In the genomic region with DNA sequence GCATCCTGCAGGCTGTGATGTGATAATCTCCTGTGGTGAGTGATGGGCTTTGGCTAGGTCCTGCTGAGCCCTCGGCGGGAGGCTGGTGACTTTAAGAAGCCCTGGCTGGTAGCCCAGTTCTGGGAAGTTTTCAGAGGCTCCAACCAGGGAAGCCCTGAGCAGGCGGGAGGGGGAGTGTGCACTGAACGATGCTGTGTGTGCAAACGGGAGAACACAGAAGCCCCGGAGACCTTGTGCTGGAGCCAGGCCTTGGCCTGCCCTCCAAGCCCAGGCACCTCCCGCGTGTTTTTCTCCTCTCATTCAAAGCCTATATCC, we compare ENCODE assay signal across 8 mouse cellular contexts. TPM values are rescaled to one million over a fixed set of nuclear protein-coding genes. Genes with fewer than 3 reads are reported as not detected.
A peak's percentile ranks its signal among the peaks of the same experiment; 100 is the strongest.
DNase-seq lines count a peak whose midpoint lies in the region; ATAC-seq and TF ChIP-seq lines count a peak whose summit lies in the region.

No protein-coding gene starts in this region.

- H3K27ac ChIP-seq in embryonic facial prominence, embryonic 12.5 days: peak overlapping the region; percentile 81
- peak overlapping the region; percentile 65 for H3K27ac ChIP-seq in intestine, embryonic 16.5 days (ENCODE audit: low read length)
- H3K27ac ChIP-seq in midbrain, postnatal 0 days (ENCODE audit: low read depth, low read length): peak overlapping the region; percentile 59; the same call in 1 of the 2 replicates

- peak; percentile 71 for DNase-seq in adrenal gland, postnatal 25 days
- peak; percentile 64 to 83 for DNase-seq in gastrocnemius, postnatal 4 days (ENCODE audit: low spot score in 2 of 2)
- DNase-seq in left cerebral cortex, postnatal 36 days (ENCODE audit: low spot score in 2 of 2): peak; percentile 51 to 56
- peak; percentile 92 for DNase-seq in midbrain, postnatal 0 days (ENCODE audit: low spot score)
- peak; percentile 14 for DNase-seq in yolk sac, embryonic 10.5 days (ENCODE audit: low spot score)
- no peak for DNase-seq in spleen, postnatal 36 days (ENCODE audit: low spot score in 2 of 2)

- no peaks in the 10 kb centered on the region for H3K9me3 ChIP-seq in embryonic facial prominence, embryonic 12.5 days
- H3K9me3 ChIP-seq in intestine, embryonic 16.5 days (ENCODE audit: control insufficient read depth, low read length): no peaks in the 10 kb centered on the region
- H3K9me3 ChIP-seq in midbrain, postnatal 0 days (ENCODE audit: low read length): no peaks in the 10 kb centered on the region

- H3K4me3 ChIP-seq in embryonic facial prominence, embryonic 12.5 days: no peak overlapping the region
- no peak overlapping the region for H3K4me3 ChIP-seq in intestine, embryonic 16.5 days (ENCODE audit: low read length)
- H3K4me3 ChIP-seq in midbrain, postnatal 0 days (ENCODE audit: low read depth, low read length): no peak overlapping the region

- H3K36me3 ChIP-seq in embryonic facial prominence, embryonic 12.5 days: no peaks in the 10 kb centered on the region
- no peaks in the 10 kb centered on the region for H3K36me3 ChIP-seq in intestine, embryonic 16.5 days (ENCODE audit: control insufficient read depth, insufficient read depth, low read length)
- no peaks in the 10 kb centered on the region for H3K36me3 ChIP-seq in midbrain, postnatal 0 days (ENCODE audit: insufficient read depth, low read length)

- TF ChIP-seq CTCF in midbrain, postnatal 0 days (IDR thresholded peaks at IDR 0.05): no peak

- peak overlapping the region; percentile 3; the same call in 1 of the 2 replicates for H3K9ac ChIP-seq in embryonic facial prominence, embryonic 12.5 days
- H3K9ac ChIP-seq in intestine, embryonic 16.5 days (ENCODE audit: low read depth, low read length): peak overlapping the region; percentile 48
- H3K9ac ChIP-seq in midbrain, postnatal 0 days (replicated peaks; ENCODE audit: low read length, poor library complexity, severe bottlenecking): no peak overlapping the region; the same call in 1 of the 2 replicates

- ATAC-seq in embryonic facial prominence, embryonic 12.5 days (ENCODE audit: insufficient number of reproducible peaks, insufficient read depth, low FRiP score, low TSS enrichment): 0 out of 2 replicates have a peak, but pooled peaks have one; percentile 35
- peak; percentile 59 for ATAC-seq in intestine, embryonic 16.5 days
- peak; percentile 47; the same call in 1 of the 2 replicates for ATAC-seq in midbrain, postnatal 0 days (ENCODE audit: low FRiP score)

- no peak overlapping the region for H3K4me2 ChIP-seq in embryonic facial prominence, embryonic 12.5 days (replicated peaks)
- H3K4me2 ChIP-seq in intestine, embryonic 16.5 days (ENCODE audit: low read depth, low read length): no peak overlapping the region
- no peak overlapping the region for H3K4me2 ChIP-seq in midbrain, postnatal 0 days (ENCODE audit: low read depth, low read length, poor library complexity, severe bottlenecking)

- no peaks in the 10 kb centered on the region for H3K27me3 ChIP-seq in embryonic facial prominence, embryonic 12.5 days
- H3K27me3 ChIP-seq in intestine, embryonic 16.5 days (replicated peaks; ENCODE audit: control insufficient read depth, insufficient read depth, low read length): no peaks in the 10 kb centered on the region
- H3K27me3 ChIP-seq in midbrain, postnatal 0 days (ENCODE audit: insufficient read depth, low read length): no peaks in the 10 kb centered on the region

- H3K4me1 ChIP-seq in embryonic facial prominence, embryonic 12.5 days: peaks cover 46% of the 10 kb centered on the region
- H3K4me1 ChIP-seq in intestine, embryonic 16.5 days (ENCODE audit: control insufficient read depth, insufficient read depth, low read length): peaks cover 32% of the 10 kb centered on the region
- H3K4me1 ChIP-seq in midbrain, postnatal 0 days (ENCODE audit: insufficient read depth, low read length): peaks cover 9% of the 10 kb centered on the region; the same call in 1 of the 2 replicates

- intact Hi-C loops in left cerebral cortex, postnatal 36 days (cut with DNase I): no loop called here

- 13% methylated on average over 8 of the region's 8 CpGs for WGBS in embryonic facial prominence, embryonic 12.5 days
- WGBS in intestine, embryonic 16.5 days: 20% methylated on average over 8 of the region's 8 CpGs
- 16% methylated on average over 8 of the region's 8 CpGs for WGBS in midbrain, postnatal 0 days

RNA-seq across cellular contexts. Expression of a gene that starts 35.2 kb away (rescaled TPM):
- total RNA-seq in adrenal gland, postnatal 25 days (2021): 264 and 285 TPM in 2 replicates
- polyA plus RNA-seq in embryonic facial prominence, embryonic 12.5 days (2016; fragmentation: Nextera tagmentation; extraction: Ambion mirVana): 32.6 and 36.7 TPM in 2 replicates
- 10 to 100 TPM; 64.1 to 73.4 TPM for total RNA-seq in gastrocnemius, postnatal 4 days (2021)
- 56.0 and 63.0 TPM in 2 replicates for polyA plus RNA-seq in intestine, embryonic 16.5 days (2015; fragmentation: Nextera tagmentation; extraction: Ambion mirVana)
- 10 to 100 TPM; 80.5 to 83.0 TPM for total RNA-seq in left cerebral cortex, postnatal 36 days (2021)
- total RNA-seq in midbrain, postnatal 0 days (2014; rRNA removed): 36.3 and 51.9 TPM in 2 replicates
- polyA plus RNA-seq in midbrain, postnatal 0 days (2015; fragmentation: Nextera tagmentation; extraction: Ambion mirVana): 23.2 and 23.7 TPM in 2 replicates

Comparison
In these comparisons a context has a peak if more than half of its experiments do, and no peak if none do; other contexts are left out.
1. DNase-seq: peak in adrenal gland, postnatal 25 days (single experiment), gastrocnemius, postnatal 4 days (2 of 2), left cerebral cortex, postnatal 36 days (2 of 2), midbrain, postnatal 0 days (single experiment) and yolk sac, embryonic 10.5 days (single experiment); none in spleen, postnatal 36 days (0 of 2).
2. Peak in every context shown above with its lines, with median percentiles within 50 percentile points of each other: ATAC-seq and H3K27ac ChIP-seq.